Mouse (Mus musculus) lung, embryonic 16.5 days (tissue): ENCODE results near the gene Crybb2. TPM values are rescaled to one million over a fixed set of nuclear protein-coding genes. Genes with fewer than 3 reads are reported as not detected.

ENCODE experiments used
- ATAC-seq: fragments of 200-750 bp; cut with Nextera tagmentation; 2 replicates; pipeline ENCODE4 v1.8.0; 2017; ENCODE audit warnings: low read depth, mild to moderate bottlenecking, moderate library complexity
- H3K27ac ChIP-seq: fragments of 300-500 bp; sonication (generic); 2 replicates; pipeline ENCODE4 v1.5.1; 2014; ENCODE audit warnings: mild to moderate bottlenecking, control low read depth, low read length
- H3K27me3 ChIP-seq: fragments of 300-500 bp; sonication (generic); 2 replicates; pipeline ENCODE4 v1.6.1; 2014; ENCODE audit warnings: low read depth, low read length, mixed read lengths; ENCODE audit not compliant: control insufficient read depth, insufficient read depth
- H3K36me3 ChIP-seq: fragments of 300-500 bp; sonication (generic); 2 replicates; pipeline ENCODE4 v1.6.1; 2014; ENCODE audit warnings: low read length; ENCODE audit not compliant: control insufficient read depth, insufficient read depth
- H3K4me1 ChIP-seq: fragments of 300-500 bp; sonication (generic); replicated peaks from 2 replicates; pipeline ENCODE4 v1.6.1; 2014; ENCODE audit warnings: low read length, mixed read lengths; ENCODE audit not compliant: control insufficient read depth, insufficient read depth
- H3K4me2 ChIP-seq: fragments of 300-500 bp; sonication (generic); 2 replicates; pipeline ENCODE4 v1.6.1; 2014; ENCODE audit warnings: low read depth, low read length, control low read depth
- H3K4me3 ChIP-seq: fragments of 300-500 bp; sonication (generic); 2 replicates; pipeline ENCODE4 v1.5.1; 2014; ENCODE audit warnings: mild to moderate bottlenecking, low read length, control low read depth
- H3K9ac ChIP-seq: fragments of 300-500 bp; sonication (generic); 2 replicates; pipeline ENCODE4 v1.6.1; 2014; ENCODE audit warnings: low read length, control low read depth
- H3K9me3 ChIP-seq: fragments of 300-500 bp; sonication (generic); 2 replicates; pipeline ENCODE4 v1.6.1; 2016; ENCODE audit warnings: low read length; ENCODE audit not compliant: control insufficient read depth
- WGBS: fragments of 180-500 bp; shearing (Covaris S2); extraction: QIAGEN DNeasy Blood & Tissue Kit; methylation state at CpG from one replicate; pipeline ENCODE4 v1.1.7; 2014; 5-methylcytosine and 5-hydroxymethylcytosine counted together
- polyA plus RNA-seq: library from polyadenylated mRNA; unstranded; fragments of >200 nt; fragmentation: Nextera tagmentation; extraction: Ambion mirVana; gene quantifications from 2 replicates; pipeline ENCODE4 v1.2.1, GENCODE M21; 2015

The Crybb2 gene
- polyA plus RNA-seq, 1 experiment from 2014 or later, result not detected

GRCm38 (mm10) chr5:113031201-113031754, 38.6 kb downstream of the Crybb2 start:
- Histone ChIP-seq H3K9me3 (no peaks in the 10 kb centered on the region), H3K4me1 (peaks cover 19% of the 10 kb centered on the region), H3K4me3 (no peak overlapping the region), H3K9ac (no peak overlapping the region), H3K27ac (no peak overlapping the region), H3K36me3 (no peaks in the 10 kb centered on the region), H3K27me3 (no peaks in the 10 kb centered on the region), H3K4me2 (no peak overlapping the region)
- no peak for ATAC-seq
- 69% methylated on average over 15 of the region's 15 CpGs for WGBS

GRCm38 (mm10) chr5:113030082-113030481, 39.8 kb downstream of the Crybb2 start:
- Histone ChIP-seq H3K4me1 (peaks cover 7% of the 10 kb centered on the region), H3K36me3 (no peaks in the 10 kb centered on the region), H3K9ac (no peak overlapping the region), H3K4me3 (no peak overlapping the region), H3K27me3 (no peaks in the 10 kb centered on the region), H3K9me3 (no peaks in the 10 kb centered on the region), H3K4me2 (no peak overlapping the region), H3K27ac (no peak overlapping the region)
- WGBS, result 43% methylated on average over 3 of the region's 3 CpGs
- no peak for ATAC-seq

- ATAC-seq, result no peak
- H3K4me2 ChIP-seq, result no peak overlapping the region
These were observed 43.2 kb downstream of the Crybb2 start for GRCm38 (mm10) chr5:113026706-113027105.

GRCm38 (mm10) chr5:113024154-113024764, 45.7 kb downstream of the Crybb2 start:
- Histone ChIP-seq H3K27ac (peak overlapping the region; percentile 60), H3K4me2 (peak overlapping the region; percentile 49), H3K9me3 (no peaks in the 10 kb centered on the region), H3K4me3 (peak overlapping the region; percentile 29), H3K4me1 (peaks cover 12% of the 10 kb centered on the region), H3K9ac (peak overlapping the region; percentile 54), H3K36me3 (no peaks in the 10 kb centered on the region), H3K27me3 (no peaks in the 10 kb centered on the region)
- ATAC-seq, result peak; percentile 74
- WGBS, result 12% methylated on average over 18 of the region's 18 CpGs

More at GRCm38 (mm10) chr5:113026706-113027105, 43.2 kb downstream of the Crybb2 start:
- no peak overlapping the region for H3K27ac ChIP-seq
- WGBS, result 50% methylated on average over 5 of the region's 5 CpGs
- H3K9ac ChIP-seq, result no peak overlapping the region
- no peaks in the 10 kb centered on the region for H3K36me3 ChIP-seq
- peaks cover 12% of the 10 kb centered on the region for H3K4me1 ChIP-seq
- H3K4me3 ChIP-seq, result no peak overlapping the region
- no peaks in the 10 kb centered on the region for H3K9me3 ChIP-seq
- no peaks in the 10 kb centered on the region for H3K27me3 ChIP-seq

- Histone ChIP-seq H3K9ac (no peak overlapping the region), H3K4me2 (no peak overlapping the region), H3K27ac (no peak overlapping the region), H3K36me3 (no peaks in the 10 kb centered on the region), H3K4me3 (no peak overlapping the region), H3K9me3 (no peaks in the 10 kb centered on the region), H3K4me1 (peaks cover 18% of the 10 kb centered on the region), H3K27me3 (no peaks in the 10 kb centered on the region)
- 54% methylated on average over 8 of the region's 8 CpGs for WGBS
- no peak for ATAC-seq
These were observed 51.7 kb downstream of the Crybb2 start for GRCm38 (mm10) chr5:113018190-113018589.

- ATAC-seq, result no peak
- H3K4me3 ChIP-seq, result no peak overlapping the region
- WGBS, result 78% methylated on average over 1 of the region's 1 CpGs
These were observed 52.9 kb downstream of the Crybb2 start for GRCm38 (mm10) chr5:113017004-113017403.

GRCm38 (mm10) chr5:113015236-113016061, 54.5 kb downstream of the Crybb2 start, which contains the start of gene Grk3:
TSS of gene Grk3 (minus strand) at chr5:113015791.
- no peaks in the 10 kb centered on the region for H3K36me3 ChIP-seq
- no peaks in the 10 kb centered on the region for H3K27me3 ChIP-seq
- peak within 1 kb of the TSS; percentile 62 for H3K4me3 ChIP-seq
- peak within 1 kb of the TSS; percentile 46 for H3K4me2 ChIP-seq
- no peaks in the 10 kb centered on the region for H3K9me3 ChIP-seq
- peak; percentile 90 for ATAC-seq
- H3K9ac ChIP-seq, result peak within 1 kb of the TSS; percentile 75
- whole genome bisulfite sequencing, result 1% methylated on average over 48 of the region's 52 CpGs
- H3K4me1 ChIP-seq, result peaks cover 18% of the 10 kb centered on the region
- peak within 1 kb of the TSS; percentile 84 for H3K27ac ChIP-seq

More at GRCm38 (mm10) chr5:113017004-113017403, 52.9 kb downstream of the Crybb2 start:
- H3K9ac ChIP-seq, result no peak overlapping the region
- no peak overlapping the region for H3K4me2 ChIP-seq
- no peak overlapping the region for H3K27ac ChIP-seq
- H3K36me3 ChIP-seq, result no peaks in the 10 kb centered on the region
- peaks cover 18% of the 10 kb centered on the region for H3K4me1 ChIP-seq
- H3K27me3 ChIP-seq, result no peaks in the 10 kb centered on the region
- no peaks in the 10 kb centered on the region for H3K9me3 ChIP-seq

GRCm38 (mm10) chr5:113014808-113015235, 55.1 kb downstream of the Crybb2 start:
- Histone ChIP-seq H3K9ac (peak overlapping the region; percentile 75), H3K4me1 (peaks cover 18% of the 10 kb centered on the region), H3K9me3 (no peaks in the 10 kb centered on the region), H3K27me3 (no peaks in the 10 kb centered on the region), H3K27ac (peak overlapping the region; percentile 84), H3K4me3 (peak overlapping the region; percentile 62), H3K36me3 (no peaks in the 10 kb centered on the region), H3K4me2 (peak overlapping the region; percentile 46)
- ATAC-seq, result peak; percentile 68
- WGBS, result 2% methylated on average over 14 of the region's 14 CpGs
